Mouse (Mus musculus) hindbrain, postnatal 0 days (tissue): Measurements from ENCODE around the gene Stip1. TPM values are rescaled to one million over a fixed set of nuclear protein-coding genes. Genes with fewer than 3 reads are reported as not detected.

Experiments
- ATAC-seq: fragments of 200-750 bp; cut with Nextera tagmentation; 2 replicates; pipeline ENCODE4 v1.8.0; 2017; ENCODE audit warnings: mild to moderate bottlenecking, moderate TSS enrichment, moderate library complexity
- DNase-seq: peaks from one replicate; pipeline ENCODE4 v3.0.0-alpha.2; 2015; ENCODE audit warnings: low spot score
- H3K27ac ChIP-seq: fragments of 300-500 bp; sonication (generic); 2 replicates; pipeline ENCODE4 v1.5.1; 2014; ENCODE audit warnings: mild to moderate bottlenecking
- H3K27me3 ChIP-seq: fragments of 300-500 bp; sonication (generic); 2 replicates; pipeline ENCODE4 v1.6.1; 2014; ENCODE audit warnings: low read length, mixed read lengths; ENCODE audit not compliant: insufficient read depth
- H3K36me3 ChIP-seq: fragments of 300-500 bp; sonication (generic); 2 replicates; pipeline ENCODE4 v1.6.1; 2014; ENCODE audit warnings: low read length, mixed read lengths; ENCODE audit not compliant: insufficient read depth
- H3K4me1 ChIP-seq: fragments of 300-500 bp; sonication (generic); 2 replicates; pipeline ENCODE4 v1.6.1; 2014; ENCODE audit warnings: antibody characterized with exemption, low read length, mixed read lengths; ENCODE audit not compliant: insufficient read depth
- H3K4me2 ChIP-seq: fragments of 300-500 bp; sonication (generic); 2 replicates; pipeline ENCODE4 v1.6.1; 2014; ENCODE audit warnings: low read depth, mild to moderate bottlenecking, low read length, moderate library complexity, mixed read lengths
- H3K4me3 ChIP-seq: fragments of 300-500 bp; sonication (generic); 2 replicates; pipeline ENCODE4 v1.5.1; 2014; ENCODE audit warnings: low read length
- H3K9ac ChIP-seq: fragments of 300-500 bp; sonication (generic); replicated peaks from 2 replicates; pipeline ENCODE4 v1.6.1; 2014; ENCODE audit warnings: mild to moderate bottlenecking, low read length, moderate library complexity, mixed read lengths
- H3K9me3 ChIP-seq: fragments of 300-500 bp; sonication (generic); 2 replicates; pipeline ENCODE4 v1.6.1; 2016; ENCODE audit warnings: low read length, mixed read lengths
- CTCF ChIP-seq: IDR thresholded peaks from 2 replicates; pipeline ENCODE4 v1.5.1; 2016; ENCODE audit warnings: antibody characterized with exemption, control low read depth, low read depth
- WGBS: fragments of 180-500 bp; shearing (Covaris S2); extraction: QIAGEN DNeasy Blood & Tissue Kit; methylation state at CpG from one replicate; pipeline ENCODE4 v1.1.7; 2014; 5-methylcytosine and 5-hydroxymethylcytosine counted together
- polyA plus RNA-seq: library from polyadenylated mRNA; unstranded; fragments of >200 nt; fragmentation: Nextera tagmentation; extraction: Ambion mirVana; gene quantifications from 2 replicates; pipeline ENCODE4 v1.2.1, GENCODE M21; 2015
- total RNA-seq: library from RNA; depleted of rRNA; stranded (reverse); fragments of >200 nt; gene quantifications from 2 replicates; pipeline ENCODE4 v1.2.3, GENCODE M21; 2014; rRNA removed

The Stip1 gene
- total and polyA plus RNA-seq, 2 experiments from 2014 or later, result 89.0 to 151 TPM

DNA sequence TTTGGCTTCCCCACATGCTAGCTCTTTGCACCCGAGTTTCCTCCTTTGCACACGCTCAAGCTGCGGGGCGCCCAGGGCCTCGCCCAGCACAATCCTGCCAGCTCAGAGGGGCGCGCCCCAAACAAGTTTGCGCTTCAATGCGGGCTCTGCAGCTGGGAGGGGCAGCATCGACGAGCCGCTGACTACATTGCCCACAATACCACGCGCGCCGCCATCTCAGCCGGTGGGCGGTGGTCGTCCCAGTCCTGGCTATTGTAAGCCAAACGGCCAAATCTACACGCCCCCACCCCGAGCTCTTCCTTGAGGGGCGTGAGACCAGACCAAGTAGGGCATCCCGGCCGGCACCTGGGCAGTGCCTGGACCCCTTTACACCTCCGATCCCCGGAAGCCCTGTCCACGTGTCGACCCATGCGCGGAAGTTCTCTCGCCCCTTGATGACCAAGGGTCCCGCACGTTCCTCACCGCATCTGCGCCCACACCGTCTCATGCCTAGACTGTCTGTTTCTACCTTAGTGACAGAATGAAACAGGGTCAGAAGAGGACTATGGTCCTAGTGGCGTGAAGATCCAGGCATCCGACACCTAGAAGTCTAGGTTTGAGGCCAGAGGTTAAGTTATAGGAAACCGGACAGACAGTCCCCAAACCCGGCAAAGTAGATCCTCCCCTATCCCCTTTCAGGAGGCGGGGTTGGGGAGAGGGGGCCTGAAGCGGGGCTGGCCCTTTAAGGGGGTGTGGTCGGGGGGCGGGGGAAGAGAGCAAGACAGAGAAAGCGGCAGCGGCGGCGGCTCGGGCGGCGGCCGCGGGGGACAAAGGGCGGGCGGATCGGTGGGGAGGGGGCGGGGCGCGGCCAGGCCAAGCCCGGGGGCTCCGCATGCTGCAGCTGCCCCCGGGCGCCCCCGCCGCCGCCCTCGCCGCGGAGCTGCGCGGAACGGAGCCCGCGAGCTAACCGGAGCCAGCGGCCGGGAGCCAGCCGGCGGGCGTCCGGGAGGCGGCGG, 65.3 kb downstream of the Stip1 start, which contains the start of gene Ppp1r14b:
Gene Ppp1r14b (plus strand): TSS at position 758 of the 995 bp plus-strand sequence.
- no peaks in the 10 kb centered on the region for H3K9me3 ChIP-seq
- DNase-seq (peak; percentile 89), ATAC-seq (peak; percentile 56)
- peak within 1 kb of the TSS; percentile 76 for H3K9ac ChIP-seq
- whole genome bisulfite sequencing, result under 1% methylated on average over 70 of the region's 84 CpGs
- H3K27ac ChIP-seq, result peak within 1 kb of the TSS; percentile 90
- TF ChIP-seq CTCF, result no peak
- peaks cover 22% of the 10 kb centered on the region for H3K4me1 ChIP-seq
- H3K27me3 ChIP-seq, result 0 out of 2 replicates have a peak, but pooled peaks cover 3% of the 10 kb centered on the region
- H3K4me3 ChIP-seq, result peak within 1 kb of the TSS; percentile 62
- peak within 1 kb of the TSS; percentile 90 for H3K4me2 ChIP-seq
- peaks cover 4% of the 10 kb centered on the region; the same call in 1 of the 2 replicates for H3K36me3 ChIP-seq

DNA sequence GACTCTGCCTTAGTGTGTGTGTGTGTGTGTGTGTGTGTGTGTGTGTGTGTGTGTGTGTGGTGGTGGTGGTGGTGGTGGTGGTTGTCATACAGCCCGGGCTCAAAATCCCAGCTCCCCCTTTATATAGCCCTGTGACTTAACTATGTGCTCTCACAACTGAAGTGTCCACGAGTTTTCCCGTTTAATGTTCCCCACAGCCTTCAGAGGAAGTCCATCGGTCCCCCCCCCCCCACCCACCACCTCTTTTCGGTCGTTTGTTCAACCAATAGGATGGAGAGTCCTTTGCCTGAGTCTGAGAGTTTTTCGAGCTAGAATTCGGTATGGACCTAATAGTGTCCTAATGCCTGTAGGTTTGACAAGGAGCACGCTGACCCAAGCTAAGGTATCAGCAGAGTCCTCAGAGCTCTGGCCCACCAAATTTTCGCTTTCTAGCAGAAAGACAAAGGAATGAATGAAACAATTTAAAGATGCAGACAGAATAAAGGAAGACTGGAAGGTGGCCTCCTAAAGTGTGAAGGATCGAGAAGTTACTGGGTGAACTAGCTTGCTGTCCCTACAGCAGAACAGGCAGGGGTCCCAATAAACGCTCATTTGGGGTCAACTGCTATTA, 66.1 kb downstream of the Stip1 start:
- H3K27ac ChIP-seq, result no peak overlapping the region
- H3K4me2 ChIP-seq, result peak overlapping the region; percentile 90
- ATAC-seq, result no peak
- H3K36me3 ChIP-seq, result peaks cover 4% of the 10 kb centered on the region; the same call in 1 of the 2 replicates
- H3K27me3 ChIP-seq, result 0 out of 2 replicates have a peak, but pooled peaks cover 3% of the 10 kb centered on the region
- DNase-seq, result no peak
- no peak for TF ChIP-seq CTCF
- H3K9me3 ChIP-seq, result no peaks in the 10 kb centered on the region
- 33% methylated on average over 12 of the region's 12 CpGs for WGBS
- H3K4me3 ChIP-seq, result peak overlapping the region; percentile 62
- peak overlapping the region; percentile 76; the same call in 1 of the 2 replicates for H3K9ac ChIP-seq
- peaks cover 17% of the 10 kb centered on the region for H3K4me1 ChIP-seq

DNA sequence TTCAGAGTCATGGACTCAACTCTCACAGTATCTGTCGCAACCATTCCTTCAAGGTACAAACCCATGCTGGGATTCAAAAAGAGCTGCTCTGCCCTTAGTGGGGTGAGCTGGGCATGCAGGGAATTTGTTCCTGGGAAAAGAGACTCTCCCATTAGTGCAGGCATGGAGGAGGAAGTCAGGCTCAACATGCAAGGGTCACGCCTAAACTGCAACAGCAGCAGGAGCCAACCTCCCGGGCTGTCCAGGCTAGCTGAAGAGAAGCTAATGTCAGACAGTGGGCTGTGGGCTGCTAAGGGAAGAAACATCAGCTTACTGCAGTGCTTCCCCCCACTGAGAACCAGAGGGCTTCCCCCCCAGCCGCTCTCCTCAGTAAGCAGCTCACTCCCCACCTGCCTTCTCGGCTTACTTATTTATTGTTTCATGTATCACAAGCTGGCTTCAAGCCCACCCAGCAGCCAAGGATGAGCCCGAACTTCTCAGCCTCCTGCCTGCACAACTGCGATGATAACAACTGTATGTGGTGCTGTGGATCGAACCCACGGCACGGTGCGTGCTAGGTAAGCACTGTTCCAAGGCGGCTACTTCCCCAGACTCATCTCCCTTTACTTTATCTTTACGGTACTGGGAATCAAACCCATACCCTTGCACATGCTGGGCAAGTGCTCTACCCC, 67.4 kb downstream of the Stip1 start:
- peaks cover 9% of the 10 kb centered on the region for H3K4me1 ChIP-seq
- DNase-seq, result no peak
- no peaks in the 10 kb centered on the region for H3K36me3 ChIP-seq
- H3K27ac ChIP-seq, result no peak overlapping the region
- 0 out of 2 replicates have a peak, but pooled peaks cover 3% of the 10 kb centered on the region for H3K27me3 ChIP-seq
- 79% methylated on average over 13 of the region's 13 CpGs for WGBS
- H3K4me3 ChIP-seq, result no peak overlapping the region
- no peak overlapping the region for H3K9ac ChIP-seq
- no peak for ATAC-seq
- no peak for TF ChIP-seq CTCF
- H3K9me3 ChIP-seq, result no peaks in the 10 kb centered on the region
- H3K4me2 ChIP-seq, result no peak overlapping the region

DNA sequence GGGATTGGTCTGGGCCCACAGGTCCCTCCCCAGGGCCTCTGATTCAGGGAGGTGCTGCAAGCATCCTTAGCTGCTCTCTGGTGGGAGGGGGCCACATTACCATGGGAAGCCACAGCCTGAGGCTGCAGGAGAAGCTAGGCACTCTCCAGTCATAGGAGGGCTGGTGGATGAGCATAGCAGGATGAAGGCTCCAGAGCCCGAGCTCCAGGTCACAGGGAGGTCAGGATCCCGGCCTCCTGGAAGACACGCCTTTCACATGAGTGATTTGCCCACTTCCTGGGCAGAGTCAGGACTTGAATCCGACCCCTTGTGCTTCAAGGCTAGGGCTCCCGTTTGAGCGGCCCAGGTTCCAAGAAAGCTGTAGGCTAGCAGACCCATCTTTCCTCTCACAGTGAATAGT, 68.1 kb downstream of the Stip1 start:
- Histone ChIP-seq H3K9ac (no peak overlapping the region), H3K4me1 (peaks cover 8% of the 10 kb centered on the region), H3K4me3 (no peak overlapping the region), H3K27ac (no peak overlapping the region), H3K27me3 (0 out of 2 replicates have a peak, but pooled peaks cover 3% of the 10 kb centered on the region), H3K36me3 (no peaks in the 10 kb centered on the region), H3K4me2 (no peak overlapping the region), H3K9me3 (no peaks in the 10 kb centered on the region)
- ATAC-seq, result no peak
- no peak for TF ChIP-seq CTCF
- WGBS, result 52% methylated on average over 6 of the region's 6 CpGs
- DNase-seq, result no peak

Other genes starting within 250 kb of the Stip1 start
- gene Rps6ka4, start 199.3 kb downstream of the Stip1 start, total RNA-seq, result 26.0 and 27.7 TPM in 2 replicates
- gene Rps6ka4, start 199.3 kb downstream of the Stip1 start, polyA plus RNA-seq, result 19.5 and 22.1 TPM in 2 replicates
- 1.8 and 2.2 TPM in 2 replicates for gene Ccdc88b, start 181.8 kb downstream of the Stip1 start, total RNA-seq
- 1.2 and 1.5 TPM in 2 replicates for gene Ccdc88b, start 181.8 kb downstream of the Stip1 start, polyA plus RNA-seq
- 61.7 and 68.6 TPM in 2 replicates for gene Trmt112, start 130.3 kb downstream of the Stip1 start, total RNA-seq
- 109 and 111 TPM in 2 replicates for gene Trmt112, start 130.3 kb downstream of the Stip1 start, polyA plus RNA-seq
- gene Prdx5, start 129.9 kb downstream of the Stip1 start, total RNA-seq, result 184 and 228 TPM in 2 replicates
- 587 and 589 TPM in 2 replicates for gene Prdx5, start 129.9 kb downstream of the Stip1 start, polyA plus RNA-seq
- gene Esrra, start 118.2 kb downstream of the Stip1 start, total RNA-seq, result 47.0 and 61.6 TPM in 2 replicates
- gene Esrra, start 118.2 kb downstream of the Stip1 start, polyA plus RNA-seq, result 11.8 and 12.3 TPM in 2 replicates
- 2.0 TPM in 1 of 2 replicates, not detected in the other for gene Catsperz, start 114.6 kb downstream of the Stip1 start, total RNA-seq
- gene Catsperz, start 114.6 kb downstream of the Stip1 start, polyA plus RNA-seq, result 2.9 and 3.7 TPM in 2 replicates
- 13.3 and 17.6 TPM in 2 replicates for gene Kcnk4, start 105.5 kb downstream of the Stip1 start, total RNA-seq
- 15.9 and 21.7 TPM in 2 replicates for gene Kcnk4, start 105.5 kb downstream of the Stip1 start, polyA plus RNA-seq
- 58.2 and 67.0 TPM in 2 replicates for gene Bad, start 98.1 kb downstream of the Stip1 start, total RNA-seq
- 86.6 and 88.0 TPM in 2 replicates for gene Bad, start 98.1 kb downstream of the Stip1 start, polyA plus RNA-seq
- gene Gpr137, start 97.5 kb downstream of the Stip1 start, total RNA-seq, result 122 and 129 TPM in 2 replicates
- 65.6 and 68.7 TPM in 2 replicates for gene Gpr137, start 97.5 kb downstream of the Stip1 start, polyA plus RNA-seq
- gene Ppp1r14b, start 65.0 kb downstream of the Stip1 start, total RNA-seq, result 150 and 155 TPM in 2 replicates
- gene Ppp1r14b, start 65.0 kb downstream of the Stip1 start, polyA plus RNA-seq, result 198 and 210 TPM in 2 replicates
- 18.5 and 23.1 TPM in 2 replicates for gene Plcb3, start 63.5 kb downstream of the Stip1 start, total RNA-seq
- gene Plcb3, start 63.5 kb downstream of the Stip1 start, polyA plus RNA-seq, result 11.1 and 14.4 TPM in 2 replicates
- gene Fkbp2, start 59.5 kb downstream of the Stip1 start, total RNA-seq, result 8.3 and 29.2 TPM in 2 replicates
- gene Fkbp2, start 59.5 kb downstream of the Stip1 start, polyA plus RNA-seq, result 169 and 177 TPM in 2 replicates
- 40.5 and 40.9 TPM in 2 replicates for gene Vegfb, start 52.3 kb downstream of the Stip1 start, total RNA-seq
- 90.8 and 92.3 TPM in 2 replicates for gene Vegfb, start 52.3 kb downstream of the Stip1 start, polyA plus RNA-seq
- gene Dnajc4, start 47.4 kb downstream of the Stip1 start, total RNA-seq, result 13.5 and 28.3 TPM in 2 replicates
- 25.6 and 29.5 TPM in 2 replicates for gene Dnajc4, start 47.4 kb downstream of the Stip1 start, polyA plus RNA-seq
- gene Nudt22, start 43.9 kb downstream of the Stip1 start, total RNA-seq, result 17.4 and 19.7 TPM in 2 replicates
- gene Nudt22, start 43.9 kb downstream of the Stip1 start, polyA plus RNA-seq, result 20.8 and 23.1 TPM in 2 replicates
- 31.1 and 33.0 TPM in 2 replicates for gene Trpt1, start 43.8 kb downstream of the Stip1 start, total RNA-seq
- gene Trpt1, start 43.8 kb downstream of the Stip1 start, polyA plus RNA-seq, result 22.9 and 23.5 TPM in 2 replicates
- 4.0 and 7.5 TPM in 2 replicates for gene Fermt3, start 20.5 kb downstream of the Stip1 start, total RNA-seq
- 3.5 and 4.0 TPM in 2 replicates for gene Fermt3, start 20.5 kb downstream of the Stip1 start, polyA plus RNA-seq
- 4.8 and 9.5 TPM in 2 replicates for gene Macrod1, start 16.8 kb upstream of the Stip1 start, total RNA-seq
- 6.5 and 6.7 TPM in 2 replicates for gene Macrod1, start 16.8 kb upstream of the Stip1 start, polyA plus RNA-seq
- gene Flrt1, start 65.8 kb upstream of the Stip1 start, total RNA-seq, result 8.4 and 10.1 TPM in 2 replicates
- gene Flrt1, start 65.8 kb upstream of the Stip1 start, polyA plus RNA-seq, result 7.8 and 8.1 TPM in 2 replicates
- 216 and 233 TPM in 2 replicates for gene Otub1, start 166.3 kb upstream of the Stip1 start, total RNA-seq
- gene Otub1, start 166.3 kb upstream of the Stip1 start, polyA plus RNA-seq, result 248 and 253 TPM in 2 replicates
- 1,715 and 1,845 TPM in 2 replicates for gene Cox8a, start 177.6 kb upstream of the Stip1 start, total RNA-seq
- gene Cox8a, start 177.6 kb upstream of the Stip1 start, polyA plus RNA-seq, result 2,044 and 2,080 TPM in 2 replicates
- gene Naa40, start 201.2 kb upstream of the Stip1 start, total RNA-seq, result 56.5 and 59.7 TPM in 2 replicates
- 42.7 and 42.8 TPM in 2 replicates for gene Naa40, start 201.2 kb upstream of the Stip1 start, polyA plus RNA-seq
- 73.2 and 91.7 TPM in 2 replicates for gene Rcor2, start 227.4 kb upstream of the Stip1 start, total RNA-seq
- 14.8 and 16.6 TPM in 2 replicates for gene Rcor2, start 227.4 kb upstream of the Stip1 start, polyA plus RNA-seq